Mouse (Mus musculus): ENCODE data around the gene Gm11032. TPM values are rescaled to one million over a fixed set of nuclear protein-coding genes. Genes with fewer than 3 reads are reported as not detected.

Gm11032 gene
- polyA plus RNA-seq, 1 experiment, result not detected

DNA sequence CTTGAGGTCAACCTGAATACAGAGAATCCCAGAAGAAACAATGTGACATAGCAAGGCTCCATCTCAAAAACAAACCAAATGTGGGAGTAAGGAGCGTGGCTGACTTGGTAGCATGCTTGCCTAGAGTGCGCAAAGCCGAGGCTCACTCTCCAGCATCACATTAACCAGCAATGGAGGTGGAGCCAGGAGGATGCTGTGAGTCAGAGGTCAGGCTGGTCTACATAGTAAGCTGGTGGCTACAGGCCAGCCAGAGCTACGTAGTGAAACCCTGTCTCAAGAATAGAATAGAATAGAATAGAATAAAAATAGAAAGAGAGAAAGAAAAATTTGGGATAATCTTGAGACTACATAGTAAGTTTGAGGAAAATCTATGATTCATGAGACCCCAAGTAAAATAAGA is 2.0 kb downstream of the Gm11032 start:
- no peaks in the 10 kb centered on the region for H3K4me1 ChIP-seq (replicated peaks; ENCODE audit: control insufficient read depth, insufficient read depth, low read length)
- H3K36me3 ChIP-seq (ENCODE audit: control insufficient read depth, insufficient read depth, low read length), result no peaks in the 10 kb centered on the region
- no peak overlapping the region for H3K4me3 ChIP-seq (ENCODE audit: control insufficient read depth, insufficient read depth, low read length)
- no peaks in the 10 kb centered on the region for H3K27me3 ChIP-seq (ENCODE audit: control insufficient read depth, insufficient read depth, low read length)
- TF ChIP-seq POLR2A (IDR thresholded peaks at IDR 0.05; ENCODE audit: control insufficient read depth, extremely low read depth, insufficient read depth, low read length, poor library complexity) (no peak), CTCF (IDR thresholded peaks at IDR 0.05; ENCODE audit: borderline replicate concordance, control insufficient read depth, extremely low read depth, insufficient read depth, low read length, poor library complexity) (no peak)
- 90% methylated on average over 4 of the region's 4 CpGs for WGBS
- H3K27ac ChIP-seq (ENCODE audit: control insufficient read depth, insufficient read depth, low read length), result no peak overlapping the region
- DNase-seq, result no peak

DNA sequence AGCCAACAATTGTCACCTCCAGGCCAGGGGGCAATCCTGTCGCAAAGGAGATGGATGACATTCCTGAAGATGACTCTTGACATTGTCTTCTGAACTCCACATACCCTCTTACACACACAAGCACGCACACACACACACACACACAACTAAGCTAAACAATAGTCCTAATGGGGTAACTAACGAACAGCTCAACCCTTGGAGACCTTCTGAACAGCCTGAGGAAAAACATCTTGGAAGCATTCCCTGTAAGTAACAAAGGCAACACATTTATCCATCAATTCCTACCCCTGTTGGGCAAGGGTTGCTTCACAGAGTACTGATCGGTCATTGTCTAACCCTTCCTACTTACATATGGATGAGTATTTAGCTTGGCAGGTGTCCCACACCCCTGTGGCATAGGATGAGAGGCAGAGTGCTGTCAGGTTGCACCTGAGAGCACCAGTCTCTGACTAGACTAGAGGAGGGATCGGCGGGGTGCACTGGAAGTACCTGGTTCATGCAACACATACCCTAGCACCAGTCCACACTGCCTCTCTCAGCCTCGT is 2.6 kb downstream of the Gm11032 start:
- Histone ChIP-seq H3K27me3 (ENCODE audit: control insufficient read depth, insufficient read depth, low read length) (no peaks in the 10 kb centered on the region), H3K36me3 (ENCODE audit: control insufficient read depth, insufficient read depth, low read length) (no peaks in the 10 kb centered on the region), H3K4me3 (ENCODE audit: control insufficient read depth, insufficient read depth, low read length) (no peak overlapping the region), H3K27ac (ENCODE audit: control insufficient read depth, insufficient read depth, low read length) (no peak overlapping the region), H3K4me1 (replicated peaks; ENCODE audit: control insufficient read depth, insufficient read depth, low read length) (no peaks in the 10 kb centered on the region)
- no peak for TF ChIP-seq CTCF (IDR thresholded peaks at IDR 0.05; ENCODE audit: borderline replicate concordance, control insufficient read depth, extremely low read depth, insufficient read depth, low read length, poor library complexity)
- no peak for TF ChIP-seq POLR2A (IDR thresholded peaks at IDR 0.05; ENCODE audit: control insufficient read depth, extremely low read depth, insufficient read depth, low read length, poor library complexity)
- 97% methylated on average over 7 of the region's 7 CpGs for WGBS
- no peak for DNase-seq

DNA sequence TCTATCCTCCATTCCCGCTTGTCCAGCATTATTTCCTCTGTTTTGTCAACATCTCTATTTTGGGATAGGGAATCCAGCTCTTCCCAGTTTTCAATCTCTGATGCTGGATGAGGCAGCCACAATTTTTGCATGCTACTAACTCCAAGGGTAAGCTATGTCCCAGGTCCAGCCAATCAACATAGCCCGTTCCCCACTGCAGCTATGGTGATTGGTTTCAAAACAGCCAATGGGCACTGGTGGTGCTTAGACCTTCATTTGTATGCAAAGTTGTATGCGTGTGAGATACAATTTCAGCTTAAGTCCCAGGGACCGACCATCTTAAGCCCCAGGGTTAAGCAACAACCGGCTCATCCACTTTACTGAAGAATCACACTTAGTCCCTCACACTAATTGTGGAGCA is 3.1 kb downstream of the Gm11032 start:
- Histone ChIP-seq H3K27ac (ENCODE audit: control insufficient read depth, insufficient read depth, low read length) (no peak overlapping the region), H3K4me3 (ENCODE audit: control insufficient read depth, insufficient read depth, low read length) (no peak overlapping the region), H3K27me3 (ENCODE audit: control insufficient read depth, insufficient read depth, low read length) (no peaks in the 10 kb centered on the region), H3K4me1 (replicated peaks; ENCODE audit: control insufficient read depth, insufficient read depth, low read length) (no peaks in the 10 kb centered on the region), H3K36me3 (ENCODE audit: control insufficient read depth, insufficient read depth, low read length) (no peaks in the 10 kb centered on the region)
- TF ChIP-seq POLR2A (IDR thresholded peaks at IDR 0.05; ENCODE audit: control insufficient read depth, extremely low read depth, insufficient read depth, low read length, poor library complexity), result no peak
- TF ChIP-seq CTCF (IDR thresholded peaks at IDR 0.05; ENCODE audit: borderline replicate concordance, control insufficient read depth, extremely low read depth, insufficient read depth, low read length, poor library complexity), result no peak
- 92% methylated on average over 5 of the region's 5 CpGs for WGBS
- DNase-seq, result no peak

DNA sequence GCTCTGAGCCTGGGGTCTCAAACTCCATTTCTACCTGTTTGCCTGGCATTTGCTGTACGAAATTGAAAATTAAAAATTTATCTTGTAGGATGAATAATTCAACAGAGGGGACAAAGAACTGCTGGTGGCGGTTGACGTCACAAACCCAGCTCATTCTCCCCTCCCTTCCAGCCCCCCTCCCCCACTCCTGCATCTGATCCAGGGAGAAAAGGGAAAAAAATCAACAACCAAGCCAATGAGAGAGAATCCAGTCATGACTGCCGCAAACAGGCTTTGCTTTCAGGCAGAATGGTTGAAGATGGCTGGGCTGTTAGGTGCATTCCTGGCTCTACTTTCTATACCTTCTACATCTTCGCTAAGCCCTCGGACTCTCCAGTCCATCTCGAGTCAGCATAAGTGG is 6.1 kb downstream of the Gm11032 start:
- H3K4me1 ChIP-seq (replicated peaks; ENCODE audit: control insufficient read depth, insufficient read depth, low read length), result no peaks in the 10 kb centered on the region
- no peak overlapping the region for H3K27ac ChIP-seq (ENCODE audit: control insufficient read depth, insufficient read depth, low read length)
- no peaks in the 10 kb centered on the region for H3K36me3 ChIP-seq (ENCODE audit: control insufficient read depth, insufficient read depth, low read length)
- DNase-seq, result no peak
- 96% methylated on average over 7 of the region's 7 CpGs for WGBS
- no peaks in the 10 kb centered on the region for H3K27me3 ChIP-seq (ENCODE audit: control insufficient read depth, insufficient read depth, low read length)
- no peak overlapping the region for H3K4me3 ChIP-seq (ENCODE audit: control insufficient read depth, insufficient read depth, low read length)
- TF ChIP-seq POLR2A (IDR thresholded peaks at IDR 0.05; ENCODE audit: control insufficient read depth, extremely low read depth, insufficient read depth, low read length, poor library complexity) (no peak), CTCF (IDR thresholded peaks at IDR 0.05; ENCODE audit: borderline replicate concordance, control insufficient read depth, extremely low read depth, insufficient read depth, low read length, poor library complexity) (no peak)

DNA sequence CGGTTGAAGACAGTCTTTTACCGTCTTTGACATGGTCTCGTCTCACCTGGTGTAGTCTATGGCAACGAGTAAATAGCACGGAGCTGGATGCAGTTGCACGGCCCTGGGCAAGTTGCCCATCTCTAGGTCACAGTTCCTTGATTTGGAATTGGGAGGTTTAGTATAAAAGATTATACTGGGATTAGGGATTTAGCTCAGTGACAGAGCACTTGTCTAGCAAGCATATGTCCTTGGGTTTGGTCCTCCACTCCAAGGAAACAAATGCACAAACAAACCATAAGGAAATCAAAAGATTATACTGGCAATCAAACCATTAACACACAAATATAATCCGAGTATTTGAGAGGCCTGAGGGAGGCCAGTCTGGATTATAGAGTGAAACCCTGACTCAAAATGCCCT is 7.8 kb downstream of the Gm11032 start:
- Histone ChIP-seq H3K36me3 (ENCODE audit: control insufficient read depth, insufficient read depth, low read length) (no peaks in the 10 kb centered on the region), H3K27me3 (ENCODE audit: control insufficient read depth, insufficient read depth, low read length) (no peaks in the 10 kb centered on the region), H3K4me1 (replicated peaks; ENCODE audit: control insufficient read depth, insufficient read depth, low read length) (no peaks in the 10 kb centered on the region), H3K4me3 (ENCODE audit: control insufficient read depth, insufficient read depth, low read length) (no peak overlapping the region), H3K27ac (ENCODE audit: control insufficient read depth, insufficient read depth, low read length) (no peak overlapping the region)
- DNase-seq, result no peak
- 96% methylated on average over 7 of the region's 7 CpGs for WGBS
- TF ChIP-seq POLR2A (IDR thresholded peaks at IDR 0.05; ENCODE audit: control insufficient read depth, extremely low read depth, insufficient read depth, low read length, poor library complexity), result no peak
- no peak for TF ChIP-seq CTCF (IDR thresholded peaks at IDR 0.05; ENCODE audit: borderline replicate concordance, control insufficient read depth, extremely low read depth, insufficient read depth, low read length, poor library complexity)

DNA sequence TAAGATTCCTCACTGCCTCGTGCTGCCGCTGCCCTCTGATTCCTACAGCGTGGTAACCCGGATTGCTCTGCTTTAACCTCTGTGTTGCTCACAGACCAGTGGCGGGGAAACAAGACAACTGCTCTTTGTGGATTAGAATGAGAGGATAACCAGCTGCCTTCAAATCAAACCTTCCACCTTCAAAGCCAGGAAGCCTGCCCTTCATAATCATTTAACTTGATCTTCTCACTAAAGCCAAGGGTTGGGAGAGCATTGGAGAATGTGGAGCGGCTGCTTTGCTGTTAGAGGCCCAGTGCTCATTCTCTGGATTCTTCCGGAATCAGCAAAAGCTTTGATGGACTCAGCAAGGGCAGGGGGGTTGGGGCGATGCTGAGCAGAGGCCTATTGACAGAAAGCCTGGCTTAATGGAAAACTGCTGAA is 10.0 kb downstream of the Gm11032 start:
- 88% methylated on average over 8 of the region's 8 CpGs for WGBS
- H3K4me1 ChIP-seq (replicated peaks; ENCODE audit: control insufficient read depth, insufficient read depth, low read length), result no peaks in the 10 kb centered on the region
- H3K36me3 ChIP-seq (ENCODE audit: control insufficient read depth, insufficient read depth, low read length), result no peaks in the 10 kb centered on the region
- no peak for TF ChIP-seq POLR2A (IDR thresholded peaks at IDR 0.05; ENCODE audit: control insufficient read depth, extremely low read depth, insufficient read depth, low read length, poor library complexity)
- TF ChIP-seq CTCF (IDR thresholded peaks at IDR 0.05; ENCODE audit: borderline replicate concordance, control insufficient read depth, extremely low read depth, insufficient read depth, low read length, poor library complexity), result no peak
- no peak overlapping the region for H3K27ac ChIP-seq (ENCODE audit: control insufficient read depth, insufficient read depth, low read length)
- H3K4me3 ChIP-seq (ENCODE audit: control insufficient read depth, insufficient read depth, low read length), result no peak overlapping the region
- DNase-seq, result no peak
- H3K27me3 ChIP-seq (ENCODE audit: control insufficient read depth, insufficient read depth, low read length), result no peaks in the 10 kb centered on the region

DNA sequence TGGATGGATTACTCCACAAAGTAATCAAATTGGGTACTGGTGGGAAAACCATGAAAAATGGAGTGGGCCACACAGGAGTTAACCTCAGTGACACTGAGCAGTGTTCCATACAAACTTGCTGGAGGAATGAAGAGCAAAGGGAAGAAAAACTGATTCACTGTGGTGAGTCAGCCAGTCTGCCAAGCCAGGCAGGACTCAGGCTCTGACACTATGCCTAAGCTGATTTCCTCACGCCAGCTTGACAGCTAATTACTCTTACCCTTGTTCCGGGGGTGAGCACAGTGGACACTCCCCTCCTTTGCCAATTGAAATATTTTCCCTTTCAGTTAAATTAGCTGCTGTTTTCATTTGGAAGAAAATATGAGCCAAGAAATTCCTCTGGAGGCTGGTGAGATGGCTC is 13.6 kb downstream of the Gm11032 start:
- Histone ChIP-seq H3K27ac (ENCODE audit: control insufficient read depth, insufficient read depth, low read length) (no peak overlapping the region), H3K4me1 (replicated peaks; ENCODE audit: control insufficient read depth, insufficient read depth, low read length) (no peaks in the 10 kb centered on the region), H3K27me3 (ENCODE audit: control insufficient read depth, insufficient read depth, low read length) (no peaks in the 10 kb centered on the region), H3K4me3 (ENCODE audit: control insufficient read depth, insufficient read depth, low read length) (no peak overlapping the region), H3K36me3 (ENCODE audit: control insufficient read depth, insufficient read depth, low read length) (no peaks in the 10 kb centered on the region)
- 88% methylated on average over 2 of the region's 2 CpGs for WGBS
- no peak for DNase-seq
- TF ChIP-seq CTCF (IDR thresholded peaks at IDR 0.05; ENCODE audit: borderline replicate concordance, control insufficient read depth, extremely low read depth, insufficient read depth, low read length, poor library complexity) (no peak), POLR2A (IDR thresholded peaks at IDR 0.05; ENCODE audit: control insufficient read depth, extremely low read depth, insufficient read depth, low read length, poor library complexity) (no peak)
